Mouse (Mus musculus): ENCODE results near the gene Sgcd. TPM values are rescaled to one million over a fixed set of nuclear protein-coding genes. Genes with fewer than 3 reads are reported as not detected.

Gene Sgcd
- polyA plus RNA-seq, 1 experiment from 2014 or later, result 2.2 TPM

- H3K4me3 ChIP-seq (replicated peaks), result no peak overlapping the region
- WGBS, result 73% methylated on average over 1 of the region's 1 CpGs
- no peaks in the 10 kb centered on the region for H3K9me3 ChIP-seq (replicated peaks)
- H3K4me2 ChIP-seq, result no peak overlapping the region
- H3K9ac ChIP-seq, result no peak overlapping the region
- H3K27me3 ChIP-seq, result no peaks in the 10 kb centered on the region
- no peak for ATAC-seq (replicated peaks; ENCODE audit: low FRiP score)
- no peaks in the 10 kb centered on the region for H3K36me3 ChIP-seq
- H3K4me1 ChIP-seq, result no peaks in the 10 kb centered on the region
- H3K27ac ChIP-seq, result no peak overlapping the region
Measured at GRCm38 (mm10) chr11:47242401-47242800, 746.4 kb downstream of the Sgcd start.

DNA sequence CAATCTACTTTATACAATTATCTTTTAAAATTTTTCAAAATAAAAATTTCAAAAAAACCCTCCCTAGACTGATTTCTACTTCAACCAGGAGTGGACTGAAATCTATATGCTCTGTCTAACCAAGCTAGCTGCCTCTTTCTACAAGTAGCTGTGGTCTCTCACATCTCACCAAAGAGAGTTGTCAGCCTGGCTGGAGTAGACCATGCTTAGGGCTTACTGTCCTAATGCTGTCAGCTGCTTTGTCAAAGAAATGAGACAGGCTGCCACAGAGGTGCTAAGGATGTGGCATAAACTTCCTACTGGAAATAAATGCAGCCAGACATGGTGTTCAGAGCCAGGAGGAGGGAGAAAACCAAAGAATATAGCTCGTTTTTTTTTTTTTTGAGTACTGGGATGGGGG, 760.5 kb downstream of the Sgcd start:
- 50% methylated on average over 1 of the region's 1 CpGs for WGBS
- Histone ChIP-seq H3K36me3 (no peaks in the 10 kb centered on the region), H3K4me1 (no peaks in the 10 kb centered on the region), H3K4me3 (replicated peaks) (no peak overlapping the region), H3K9me3 (replicated peaks) (no peaks in the 10 kb centered on the region), H3K4me2 (no peak overlapping the region), H3K27ac (no peak overlapping the region), H3K9ac (no peak overlapping the region), H3K27me3 (no peaks in the 10 kb centered on the region)
- ATAC-seq (replicated peaks; ENCODE audit: low FRiP score), result no peak

- Histone ChIP-seq H3K4me1 (no peaks in the 10 kb centered on the region), H3K4me2 (no peak overlapping the region), H3K4me3 (replicated peaks) (no peak overlapping the region), H3K36me3 (no peaks in the 10 kb centered on the region), H3K27ac (no peak overlapping the region), H3K9ac (no peak overlapping the region), H3K9me3 (replicated peaks) (no peaks in the 10 kb centered on the region), H3K27me3 (no peaks in the 10 kb centered on the region)
- ATAC-seq (replicated peaks; ENCODE audit: low FRiP score), result no peak
- 82% methylated on average over 2 of the region's 2 CpGs for WGBS
Measured at GRCm38 (mm10) chr11:47224148-47224547, 764.6 kb downstream of the Sgcd start.

- no peaks in the 10 kb centered on the region for H3K9me3 ChIP-seq (replicated peaks)
- no peak overlapping the region for H3K4me3 ChIP-seq (replicated peaks)
- H3K36me3 ChIP-seq, result no peaks in the 10 kb centered on the region
- H3K4me1 ChIP-seq, result no peaks in the 10 kb centered on the region
- H3K27me3 ChIP-seq, result no peaks in the 10 kb centered on the region
- H3K27ac ChIP-seq, result no peak overlapping the region
- no peak for ATAC-seq (replicated peaks; ENCODE audit: low FRiP score)
- no peak overlapping the region for H3K4me2 ChIP-seq
- no peak overlapping the region for H3K9ac ChIP-seq
- WGBS, result 82% methylated on average over 8 of the region's 8 CpGs
Measured at GRCm38 (mm10) chr11:47211531-47211930, 777.2 kb downstream of the Sgcd start.

DNA sequence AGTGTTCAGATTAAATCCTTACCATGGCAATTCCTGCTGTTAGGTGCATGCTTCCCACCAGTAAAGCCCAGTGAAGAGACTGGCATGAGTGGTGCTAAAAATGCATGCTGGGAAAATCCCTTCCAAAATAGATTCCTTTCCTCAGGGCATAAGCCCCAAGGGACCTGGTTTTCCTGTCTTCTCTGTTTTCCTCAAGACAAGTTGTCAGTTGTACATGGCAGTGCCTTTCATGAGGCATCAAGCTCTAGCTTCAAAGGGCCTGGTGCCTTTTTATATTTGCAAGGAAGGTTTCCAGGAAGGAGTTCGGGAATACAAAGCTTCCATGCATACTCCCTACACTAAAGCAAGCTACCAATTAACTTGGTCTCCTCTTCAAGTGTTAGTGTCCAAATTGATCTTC, 782.3 kb downstream of the Sgcd start:
- no peak overlapping the region for H3K4me3 ChIP-seq (replicated peaks)
- H3K27me3 ChIP-seq, result no peaks in the 10 kb centered on the region
- H3K4me2 ChIP-seq, result no peak overlapping the region
- no peak for ATAC-seq (replicated peaks; ENCODE audit: low FRiP score)
- no peak overlapping the region for H3K27ac ChIP-seq
- 73% methylated on average over 1 of the region's 1 CpGs for WGBS
- no peaks in the 10 kb centered on the region for H3K36me3 ChIP-seq
- no peaks in the 10 kb centered on the region for H3K9me3 ChIP-seq (replicated peaks)
- H3K4me1 ChIP-seq, result no peaks in the 10 kb centered on the region
- no peak overlapping the region for H3K9ac ChIP-seq

GRCm38 (mm10) chr11:47199106-47199505, 789.7 kb downstream of the Sgcd start:
- ATAC-seq (replicated peaks; ENCODE audit: low FRiP score), result no peak
- Histone ChIP-seq H3K27ac (no peak overlapping the region), H3K4me1 (no peaks in the 10 kb centered on the region), H3K4me3 (replicated peaks) (no peak overlapping the region), H3K9ac (no peak overlapping the region), H3K27me3 (no peaks in the 10 kb centered on the region), H3K9me3 (replicated peaks) (no peaks in the 10 kb centered on the region), H3K36me3 (no peaks in the 10 kb centered on the region), H3K4me2 (no peak overlapping the region)
- 88% methylated on average over 7 of the region's 7 CpGs for WGBS

GRCm38 (mm10) chr11:47188556-47188955, 800.2 kb downstream of the Sgcd start:
- peak; percentile 93 for ATAC-seq (replicated peaks; ENCODE audit: low FRiP score)
- Histone ChIP-seq H3K36me3 (no peaks in the 10 kb centered on the region), H3K4me3 (replicated peaks) (no peak overlapping the region), H3K4me1 (peaks cover 7% of the 10 kb centered on the region), H3K4me2 (no peak overlapping the region), H3K27me3 (no peaks in the 10 kb centered on the region), H3K9ac (no peak overlapping the region), H3K9me3 (replicated peaks) (no peaks in the 10 kb centered on the region), H3K27ac (peak overlapping the region; percentile 7; the same call in 1 of the 2 replicates)
- 13% methylated on average over 2 of the region's 2 CpGs for WGBS

DNA sequence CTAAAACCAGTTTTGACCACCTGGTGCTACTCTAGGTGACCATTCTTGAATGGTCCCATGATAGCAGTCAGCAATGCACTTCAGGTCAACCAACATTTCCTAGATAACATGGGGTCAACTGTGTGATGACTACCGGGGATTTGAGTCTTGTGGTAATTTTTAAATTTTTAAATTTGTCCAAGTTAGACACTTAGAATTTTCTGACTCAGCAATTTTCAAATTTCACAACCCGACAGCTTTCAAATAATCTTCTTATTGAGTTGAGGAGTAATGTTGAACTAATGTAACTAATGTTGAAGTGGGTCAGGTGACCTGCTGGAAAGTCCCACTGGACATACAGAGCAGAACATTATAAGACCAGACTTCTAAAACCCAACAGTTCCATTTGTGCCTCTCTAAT, 813.8 kb downstream of the Sgcd start:
- no peaks in the 10 kb centered on the region for H3K9me3 ChIP-seq (replicated peaks)
- no peaks in the 10 kb centered on the region; the same call in 1 of the 2 replicates for H3K4me1 ChIP-seq
- no peak overlapping the region for H3K4me3 ChIP-seq (replicated peaks)
- H3K9ac ChIP-seq, result no peak overlapping the region
- no peak overlapping the region for H3K27ac ChIP-seq
- no peaks in the 10 kb centered on the region for H3K36me3 ChIP-seq
- H3K4me2 ChIP-seq, result no peak overlapping the region
- ATAC-seq (replicated peaks; ENCODE audit: low FRiP score), result no peak
- H3K27me3 ChIP-seq, result no peaks in the 10 kb centered on the region
- WGBS, result 90% methylated on average over 2 of the region's 2 CpGs

DNA sequence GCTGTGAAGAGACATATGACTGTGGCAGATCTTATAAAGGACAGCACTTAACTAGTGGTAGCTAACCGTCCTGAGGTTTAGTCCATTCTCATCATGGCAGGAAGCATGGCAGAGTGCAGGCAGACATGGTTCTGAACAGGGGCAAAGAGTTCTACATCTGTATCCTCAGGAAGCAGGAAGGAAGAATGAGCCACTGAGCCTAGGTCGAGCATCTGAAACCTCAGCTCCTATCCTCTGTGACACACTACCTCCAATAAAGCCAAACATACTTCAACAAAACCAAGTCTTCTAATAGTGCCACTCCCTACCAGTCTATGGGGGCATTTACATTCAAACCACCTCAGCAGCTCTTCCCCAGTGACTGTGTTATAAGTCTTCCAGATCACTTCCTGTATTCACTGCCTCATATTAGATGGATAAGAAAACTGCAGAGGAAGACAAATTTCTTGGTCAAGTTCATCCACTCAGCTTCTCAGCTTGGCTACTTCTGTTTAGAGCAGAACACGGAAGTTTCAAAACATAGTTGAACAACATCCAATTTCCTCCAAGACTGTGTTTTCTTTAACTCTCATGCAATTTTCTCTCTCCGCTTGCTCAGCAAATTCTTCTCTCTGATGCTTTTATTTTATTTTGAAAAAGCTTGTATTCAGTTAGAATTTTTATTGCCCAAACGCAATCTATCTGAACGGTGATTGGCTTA, 817.7 kb downstream of the Sgcd start:
- Histone ChIP-seq H3K4me1 (no peaks in the 10 kb centered on the region; the same call in 1 of the 2 replicates), H3K9me3 (replicated peaks) (no peaks in the 10 kb centered on the region), H3K9ac (no peak overlapping the region), H3K27ac (no peak overlapping the region), H3K27me3 (no peaks in the 10 kb centered on the region), H3K4me3 (replicated peaks) (no peak overlapping the region), H3K4me2 (no peak overlapping the region), H3K36me3 (no peaks in the 10 kb centered on the region)
- 68% methylated on average over 6 of the region's 6 CpGs for WGBS
- no peak for ATAC-seq (replicated peaks; ENCODE audit: low FRiP score)

DNA sequence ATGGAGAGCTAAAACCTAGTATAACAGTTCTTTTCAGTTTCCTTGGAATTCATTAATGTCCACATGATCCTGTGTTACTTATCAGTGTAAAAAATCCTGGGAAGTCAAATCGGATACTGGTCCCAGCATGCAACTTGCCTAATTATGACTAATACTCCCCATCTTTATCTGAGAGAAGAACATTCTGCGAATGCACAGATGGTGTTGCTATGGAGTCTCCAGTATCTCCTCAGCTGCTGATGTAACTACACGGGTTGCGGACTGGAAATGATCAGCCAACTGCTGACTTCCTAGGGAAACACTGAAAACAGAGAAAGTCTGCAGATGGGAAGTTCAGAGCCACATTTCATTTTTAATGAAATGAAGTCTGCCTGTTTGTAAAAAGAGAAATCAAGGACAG, 821.4 kb downstream of the Sgcd start:
- Histone ChIP-seq H3K36me3 (no peaks in the 10 kb centered on the region), H3K4me3 (replicated peaks) (no peak overlapping the region), H3K4me2 (no peak overlapping the region), H3K9ac (no peak overlapping the region), H3K27me3 (no peaks in the 10 kb centered on the region), H3K27ac (no peak overlapping the region), H3K9me3 (replicated peaks) (no peaks in the 10 kb centered on the region), H3K4me1 (no peaks in the 10 kb centered on the region; the same call in 1 of the 2 replicates)
- ATAC-seq (replicated peaks; ENCODE audit: low FRiP score), result no peak
- WGBS, result 92% methylated on average over 4 of the region's 4 CpGs

DNA sequence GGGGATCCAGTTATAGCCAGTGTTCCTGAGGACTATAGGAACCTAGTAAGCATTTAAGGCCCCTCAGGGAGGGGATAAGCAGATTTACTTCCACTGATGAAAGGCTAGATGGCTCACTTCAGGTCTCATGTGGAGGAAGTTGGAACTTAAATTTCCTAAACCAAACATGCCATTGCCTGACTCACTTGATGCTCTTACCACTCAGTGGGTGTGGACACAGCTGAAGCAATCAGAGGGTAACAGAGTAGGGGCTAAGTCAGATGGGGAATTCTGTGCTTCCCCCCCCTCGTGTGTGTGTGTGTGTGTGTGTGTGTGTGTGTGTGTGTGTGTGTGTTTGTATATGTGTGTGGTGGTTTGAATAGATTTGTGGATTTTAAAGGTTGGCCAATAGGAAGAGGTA, 830.7 kb downstream of the Sgcd start:
- Histone ChIP-seq H3K4me1 (no peaks in the 10 kb centered on the region), H3K27me3 (no peaks in the 10 kb centered on the region), H3K4me2 (no peak overlapping the region), H3K9me3 (replicated peaks) (no peaks in the 10 kb centered on the region), H3K4me3 (replicated peaks) (no peak overlapping the region), H3K27ac (no peak overlapping the region), H3K9ac (no peak overlapping the region), H3K36me3 (no peaks in the 10 kb centered on the region)
- no peak for ATAC-seq (replicated peaks; ENCODE audit: low FRiP score)
- 50% methylated on average over 1 of the region's 1 CpGs for WGBS

DNA sequence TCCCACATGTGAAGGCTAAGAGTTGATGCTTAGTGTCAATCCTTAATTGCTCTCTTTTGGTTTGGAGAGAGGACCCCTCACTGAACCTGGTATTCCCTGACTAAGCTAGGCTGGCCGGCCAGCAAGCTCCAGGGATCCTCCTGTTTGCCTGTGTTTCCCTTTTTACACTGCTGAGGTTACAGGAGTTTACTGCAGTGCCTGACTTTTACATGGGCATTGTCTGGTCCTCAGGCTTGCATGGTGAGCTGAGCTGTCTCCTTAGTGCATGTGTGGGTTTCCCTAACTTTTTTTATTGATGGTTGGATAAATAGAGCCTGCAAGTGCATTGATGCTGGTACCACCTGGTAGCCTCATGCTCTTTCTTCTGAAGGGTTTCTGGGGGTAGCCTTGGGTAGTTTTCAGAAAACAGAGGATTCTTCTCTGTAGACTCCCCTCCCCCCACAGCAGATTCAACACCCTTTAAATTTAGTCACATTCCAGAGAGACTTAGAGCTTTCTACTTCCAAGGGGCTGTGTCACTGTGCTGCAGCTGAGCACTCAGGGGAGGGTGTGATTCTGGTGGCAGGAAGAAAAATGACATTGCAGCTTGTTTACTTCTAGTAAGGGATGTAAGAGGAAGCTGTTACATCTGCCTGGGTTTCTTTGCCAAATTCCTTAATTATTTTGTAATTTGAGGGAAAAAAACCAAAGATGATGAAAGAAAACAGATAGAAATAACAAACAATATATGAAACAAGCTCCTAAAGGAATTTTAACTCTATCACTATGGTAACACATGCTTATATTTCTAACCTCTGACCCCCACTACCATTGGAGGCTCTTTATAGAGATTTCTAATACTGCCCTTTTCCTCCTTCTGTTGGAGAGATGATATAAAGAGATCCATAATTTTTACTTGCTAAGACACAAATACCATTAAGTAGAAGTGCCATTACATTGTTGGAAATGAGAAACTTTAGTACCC, 831.8 kb downstream of the Sgcd start:
- H3K36me3 ChIP-seq, result no peaks in the 10 kb centered on the region
- no peaks in the 10 kb centered on the region for H3K9me3 ChIP-seq (replicated peaks)
- no peaks in the 10 kb centered on the region for H3K27me3 ChIP-seq
- no peak overlapping the region for H3K27ac ChIP-seq
- ATAC-seq (replicated peaks; ENCODE audit: low FRiP score), result peak; percentile 40; the same call in 1 of the 2 replicates
- 85% methylated on average over 1 of the region's 1 CpGs for WGBS
- no peak overlapping the region for H3K4me3 ChIP-seq (replicated peaks)
- H3K4me2 ChIP-seq, result no peak overlapping the region
- no peak overlapping the region for H3K9ac ChIP-seq
- H3K4me1 ChIP-seq, result no peaks in the 10 kb centered on the region

All from kidney, embryonic 15.5 days (tissue).